Mouse (Mus musculus): ENCODE measurements around the gene Vmn1r55.

- TF ChIP-seq CTCF (IDR thresholded peaks at IDR 0.05; ENCODE audit: borderline replicate concordance, insufficient read depth, low read length) (no peak), POLR2A (IDR thresholded peaks at IDR 0.05; ENCODE audit: low read depth, low read length) (no peak)
These were observed 57.1 kb downstream of the Vmn1r55 start for GRCm38 (mm10) chr7:5092381-5092780.

All from embryonic fibroblast, embryonic 13.5 days (primary cell).